ENCODE assay signal across 23 mouse cellular contexts in the genomic region with DNA sequence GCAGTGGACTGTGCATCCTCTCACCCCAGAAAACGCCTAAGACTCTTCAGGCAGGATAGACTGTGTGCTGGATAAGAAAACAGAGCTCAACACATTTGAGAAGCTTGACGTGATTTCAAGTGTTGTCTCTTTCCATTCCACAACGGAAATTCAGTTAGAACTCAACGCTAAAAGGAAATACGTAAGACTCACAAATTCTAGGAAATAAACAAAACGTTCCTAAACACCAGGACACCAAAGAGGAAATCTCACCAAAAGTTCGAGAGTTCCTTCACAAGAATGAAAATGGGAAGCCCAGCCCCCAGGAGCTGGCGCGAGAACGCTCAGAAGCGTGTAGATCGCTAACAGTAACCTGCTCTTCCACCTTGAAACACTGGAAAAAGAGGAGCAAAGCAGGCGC.
"Had no signal": no experiment of that assay in that cellular context is flagged by ENCODE, and none has a peak within 500 bp of the region (broad histone marks: within the 10 kb centered on the region; RNA-seq: fewer than 3 reads in every experiment).

No protein-coding gene starts in this region.

- DNase-seq: kidney, adult 2 months; kidney, postnatal 25 days; layer of hippocampus, adult 9-11 months; liver; lung, adult 18-20 months; right cerebral cortex, adult 18-20 months; right cerebral cortex, postnatal 14 days; right cerebral cortex, postnatal 4 days; thymus, adult 2 months; thymus, postnatal 14 days; thymus, postnatal 4 days had no signal

- H3K9ac ChIP-seq: limb, embryonic 13.5 days; liver, embryonic 12.5 days; liver, embryonic 15.5 days; midbrain, embryonic 12.5 days; midbrain, embryonic 15.5 days; neural tube, embryonic 12.5 days; neural tube, embryonic 15.5 days had no signal

- ATAC-seq: liver, embryonic 12.5 days; midbrain, embryonic 15.5 days had no signal

- H3K4me1 ChIP-seq: liver, embryonic 12.5 days; liver, embryonic 15.5 days had no signal

- H3K9me3 ChIP-seq: limb, embryonic 10.5 days; limb, embryonic 13.5 days; liver, embryonic 12.5 days; liver, embryonic 15.5 days; midbrain, embryonic 15.5 days; neural tube, embryonic 12.5 days; neural tube, embryonic 15.5 days had no signal

- H3K27ac ChIP-seq: kidney, postnatal 0 days; layer of hippocampus, adult 2 months; limb, embryonic 13.5 days; liver, embryonic 12.5 days; liver, embryonic 15.5 days; macrophage; midbrain, embryonic 12.5 days; midbrain, embryonic 15.5 days; neural tube, embryonic 12.5 days; neural tube, embryonic 15.5 days; stomach, postnatal 0 days had no signal

- H3K4me3 ChIP-seq: layer of hippocampus, adult 2 months; limb, embryonic 10.5 days; limb, embryonic 13.5 days; liver, embryonic 12.5 days; liver, embryonic 15.5 days; midbrain, embryonic 12.5 days; midbrain, embryonic 15.5 days; neural tube, embryonic 12.5 days; neural tube, embryonic 15.5 days had no signal

- H3K4me2 ChIP-seq: limb, embryonic 13.5 days; liver, embryonic 12.5 days; liver, embryonic 15.5 days; midbrain, embryonic 12.5 days; midbrain, embryonic 15.5 days; neural tube, embryonic 12.5 days; neural tube, embryonic 15.5 days had no signal

- H3K36me3 ChIP-seq: limb, embryonic 10.5 days; limb, embryonic 13.5 days; liver, embryonic 12.5 days; liver, embryonic 15.5 days; midbrain, embryonic 12.5 days; midbrain, embryonic 15.5 days; neural tube, embryonic 12.5 days; neural tube, embryonic 15.5 days had no signal

- H3K27me3 ChIP-seq: liver, embryonic 12.5 days; liver, embryonic 15.5 days had no signal
